Mouse (Mus musculus) liver, adult (tissue): ENCODE measurements around the gene Sptssb.

ENCODE experiments used
- GATA4 ChIP-seq: IDR thresholded peaks from 2 replicates; pipeline ENCODE4 v1.6.1; 2014; ENCODE audit warnings: mild to moderate bottlenecking, low read length; ENCODE audit not compliant: insufficient replicate concordance

Sptssb gene

DNA sequence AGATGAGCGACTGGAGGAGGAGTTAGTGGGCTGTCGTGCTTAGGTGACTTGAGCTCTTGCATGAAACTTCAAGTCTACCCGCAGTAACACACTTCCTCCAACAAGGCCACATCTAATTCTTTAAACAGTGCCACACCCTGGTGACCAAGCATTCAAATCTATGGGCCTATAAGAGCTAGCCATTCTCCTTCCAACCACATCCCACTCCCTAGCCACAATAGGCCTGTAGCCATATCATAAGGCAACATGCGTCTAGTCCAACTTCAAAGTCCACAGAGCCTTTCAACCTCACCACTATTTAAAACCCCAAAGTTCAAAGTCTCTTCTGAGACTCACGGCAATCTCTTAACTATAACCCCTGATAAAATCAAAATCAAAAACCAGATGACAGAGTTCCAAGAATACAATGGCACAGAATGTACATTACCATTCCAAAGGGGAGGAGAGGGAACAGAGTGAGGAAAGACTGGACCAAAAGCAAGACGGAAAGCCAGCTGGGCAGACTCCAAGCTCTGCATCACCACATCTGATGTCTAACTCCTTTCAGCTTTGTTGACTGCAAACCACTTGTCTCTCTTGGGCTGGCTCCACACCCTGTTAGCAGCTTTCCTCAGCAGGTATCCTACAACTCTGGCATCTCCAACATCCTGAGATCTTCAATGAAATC lies 13.1 kb upstream of the Sptssb start:
- no peak for TF ChIP-seq GATA4

GRCm38 (mm10) chr3:69871174-69871573 lies 11.4 kb upstream of the Sptssb start:
- no peak for TF ChIP-seq GATA4

DNA sequence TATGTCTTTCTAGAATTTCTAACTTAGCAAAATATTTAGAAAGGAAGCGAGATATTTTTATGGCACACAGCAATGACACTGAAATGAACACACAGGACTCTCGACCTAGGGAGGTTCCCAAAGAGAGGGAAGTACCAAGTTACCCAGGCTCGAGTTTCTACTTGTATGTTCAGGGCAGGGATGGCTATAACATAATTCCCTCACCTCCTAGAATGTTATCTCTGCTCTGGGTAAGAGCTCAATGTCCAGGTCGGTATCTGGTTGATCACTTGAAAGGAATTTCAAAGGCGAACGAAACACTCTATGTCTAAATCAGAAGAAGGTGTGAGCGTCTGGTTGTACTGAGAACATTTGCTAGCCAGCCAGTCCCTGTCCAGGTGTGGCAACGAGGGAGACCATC lies 10.0 kb upstream of the Sptssb start:
- no peak for TF ChIP-seq GATA4

GRCm38 (mm10) chr3:69861789-69862395 lies 2.2 kb upstream of the Sptssb start:
- TF ChIP-seq GATA4 = no peak

GRCm38 (mm10) chr3:69860589-69861521 lies 1.1 kb upstream of the Sptssb start:
- no peak for TF ChIP-seq GATA4

DNA sequence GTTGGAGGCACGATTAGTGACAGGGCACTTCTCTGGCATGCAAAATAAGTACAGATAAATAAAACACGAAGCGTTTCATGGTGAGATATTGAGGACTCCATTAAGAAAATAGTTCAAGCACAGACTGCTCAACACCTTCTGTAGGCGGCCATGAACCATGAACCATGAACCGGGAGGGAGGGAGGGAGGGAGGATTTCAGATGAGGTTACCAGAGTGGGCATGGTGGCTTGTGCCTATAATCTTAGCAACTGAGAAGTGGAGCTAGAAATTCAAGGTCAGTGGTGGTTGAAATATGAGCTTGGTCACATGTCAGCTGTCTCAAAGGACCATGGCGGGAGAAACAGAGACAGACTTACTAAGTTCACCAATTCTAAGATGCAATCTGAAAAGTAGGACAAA lies 20.3 kb downstream of the Sptssb start:
- no peak for TF ChIP-seq GATA4

DNA sequence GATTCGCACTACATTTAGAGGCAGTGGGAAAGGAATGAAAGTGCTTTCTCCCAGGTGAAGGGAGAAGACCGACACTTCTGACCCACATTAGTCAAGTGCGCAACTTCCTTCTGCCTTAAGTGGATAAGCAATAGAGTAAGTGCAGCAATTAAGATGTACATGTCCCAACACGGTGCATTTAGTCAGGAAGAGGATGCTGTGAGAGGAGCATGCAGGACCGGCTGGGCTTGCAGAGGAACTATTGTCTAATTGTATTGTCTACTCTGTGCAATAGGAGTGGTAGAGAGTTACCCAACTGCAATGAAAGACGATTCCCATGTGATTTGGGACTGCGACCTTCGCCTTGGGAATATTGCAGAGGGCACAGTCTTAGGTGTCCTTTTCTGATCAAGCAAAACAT lies 30.2 kb downstream of the Sptssb start:
- no peak for TF ChIP-seq GATA4

GRCm38 (mm10) chr3:69824536-69824935 lies 35.2 kb downstream of the Sptssb start:
- no peak for TF ChIP-seq GATA4

- no peak for TF ChIP-seq GATA4
Measured at GRCm38 (mm10) chr3:69820614-69821013, 39.1 kb downstream of the Sptssb start.

GRCm38 (mm10) chr3:69819851-69820200 lies 39.9 kb downstream of the Sptssb start:
- TF ChIP-seq GATA4 = no peak

GRCm38 (mm10) chr3:69819146-69819850 lies 40.4 kb downstream of the Sptssb start:
- no peak for TF ChIP-seq GATA4

DNA sequence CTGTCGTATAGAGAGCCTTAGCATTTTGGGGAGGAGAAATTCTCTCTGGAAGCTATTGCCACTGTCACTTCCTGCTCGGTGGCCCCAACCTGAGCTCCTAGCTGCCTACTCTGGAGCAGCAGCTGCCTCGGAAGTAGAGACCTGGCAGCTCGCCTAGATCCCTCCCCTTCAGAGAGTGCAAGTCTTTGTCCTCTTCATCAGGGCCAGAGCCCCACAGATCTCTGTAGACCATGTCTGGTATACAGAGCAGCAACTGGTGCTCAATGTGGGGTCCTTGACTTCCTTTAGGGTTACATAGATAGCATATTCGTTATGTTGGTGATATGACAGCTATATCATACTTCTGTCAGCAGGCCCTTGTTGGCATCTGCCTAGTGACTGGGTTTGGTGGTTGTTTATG lies 41.3 kb downstream of the Sptssb start:
- TF ChIP-seq GATA4 = no peak

GRCm38 (mm10) chr3:69816547-69816946 lies 43.2 kb downstream of the Sptssb start:
- no peak for TF ChIP-seq GATA4

DNA sequence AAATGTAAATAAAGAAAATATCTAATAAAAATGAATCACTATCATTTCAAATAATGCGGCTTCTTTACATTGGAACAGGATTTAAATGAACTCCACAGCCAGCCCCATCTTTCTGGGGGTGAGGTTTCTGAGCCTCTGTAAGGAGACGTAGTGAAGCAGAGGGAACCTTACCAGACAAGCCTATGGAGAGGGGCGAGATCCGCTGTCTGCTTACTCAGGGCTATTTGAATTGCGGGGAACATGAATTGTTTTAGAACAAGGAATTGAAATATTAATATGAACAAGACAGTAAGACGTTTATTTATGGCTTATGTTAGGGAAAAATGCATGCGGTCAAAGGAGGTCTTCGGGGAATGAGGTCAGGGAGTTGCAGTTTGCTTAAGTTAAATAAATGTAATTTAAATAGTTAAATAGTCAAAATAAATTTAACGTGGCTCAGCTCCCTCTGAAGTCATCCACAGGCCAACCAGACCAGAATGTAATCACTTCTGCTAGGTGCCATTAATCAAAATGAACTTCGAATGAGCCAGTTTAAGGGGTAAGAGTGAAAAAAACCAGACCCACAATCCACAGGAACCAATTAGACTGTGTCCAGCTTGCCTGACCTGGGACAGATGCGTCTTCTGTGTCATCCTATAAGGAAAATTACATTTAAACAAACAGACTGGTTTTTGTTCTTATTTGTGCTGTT lies 46.6 kb downstream of the Sptssb start:
- TF ChIP-seq GATA4 = no peak

- no peak for TF ChIP-seq GATA4
Measured at GRCm38 (mm10) chr3:69812442-69812841, 47.3 kb downstream of the Sptssb start.
